Mouse (Mus musculus): Measurements from ENCODE around the gene Prpf3.
A peak's percentile ranks its signal among the peaks of the same experiment; 100 is the strongest.
"Not testable (repeated sequence)": the region's sequence is repeated elsewhere in the genome, so short reads cannot be mapped to it uniquely, and the experiment has no call there.

GRCm38 (mm10) chr3:95893606-95894316, 38.1 kb upstream of the Prpf3 start, which contains the start of gene Aph1a:
- TF ChIP-seq CTCF (IDR thresholded peaks at IDR 0.05 in 2 of 3, conservative IDR thresholded peaks at IDR 0.05 in 1 of 3; ENCODE audit: control insufficient read depth in 1 of 3, insufficient read depth in 1 of 3, low read depth in 2 of 3, low read length in 3 of 3, poor library complexity in 1 of 3, severe bottlenecking in 1 of 3); EP300 (IDR thresholded peaks at IDR 0.05; ENCODE audit: low read depth in 1 of 2, low read length in 2 of 2); JUND (IDR thresholded peaks at IDR 0.05; ENCODE audit: low read depth, low read length); GATA1 (IDR thresholded peaks at IDR 0.05; ENCODE audit: low read depth, low read length): not testable (repeated sequence)
- TF ChIP-seq POLR2A (IDR thresholded peaks at IDR 0.05; ENCODE audit: control insufficient read depth in 1 of 2, insufficient read depth in 1 of 2, low read depth in 1 of 2, low read length in 2 of 2, poor library complexity in 1 of 2) (peak; percentile 38 to 89; a peak in 2 of 4 replicates), NELFE (IDR thresholded peaks at IDR 0.05; ENCODE audit: low read depth, low read length) (peak; percentile 97), ZNF384 (IDR thresholded peaks at IDR 0.05; ENCODE audit: low read depth, low read length) (0 out of 2 replicates have a peak, but pooled peaks have one; percentile 43), UBTF (IDR thresholded peaks at IDR 0.05; ENCODE audit: borderline replicate concordance, insufficient read depth, low read depth, low read length) (0 out of 2 replicates have a peak, but pooled peaks have one; percentile 64), ZMIZ1 (IDR thresholded peaks at IDR 0.05; ENCODE audit: low read depth, low read length) (peak; percentile 89; the same call in 1 of the 2 replicates), TBP (IDR thresholded peaks at IDR 0.05; ENCODE audit: low read depth, low read length) (peak; percentile 84)
